Mouse (Mus musculus) neutrophil, adult 59 days (primary cell): ENCODE measurements around the gene Cdc34. TPM values are rescaled to one million over a fixed set of nuclear protein-coding genes. Genes with fewer than 3 reads are reported as not detected.

ENCODE experiments used
- total RNA-seq, 2 experiments: library from RNA; stranded (reverse); gene quantifications; 1 replicate in 1 of 2; 2 replicates in 1 of 2; pipeline ENCODE4 v1.2.4; 2023

The Cdc34 gene
- total RNA-seq, result 10 to 100 TPM; 66.7 to 77.6 TPM

DNA sequence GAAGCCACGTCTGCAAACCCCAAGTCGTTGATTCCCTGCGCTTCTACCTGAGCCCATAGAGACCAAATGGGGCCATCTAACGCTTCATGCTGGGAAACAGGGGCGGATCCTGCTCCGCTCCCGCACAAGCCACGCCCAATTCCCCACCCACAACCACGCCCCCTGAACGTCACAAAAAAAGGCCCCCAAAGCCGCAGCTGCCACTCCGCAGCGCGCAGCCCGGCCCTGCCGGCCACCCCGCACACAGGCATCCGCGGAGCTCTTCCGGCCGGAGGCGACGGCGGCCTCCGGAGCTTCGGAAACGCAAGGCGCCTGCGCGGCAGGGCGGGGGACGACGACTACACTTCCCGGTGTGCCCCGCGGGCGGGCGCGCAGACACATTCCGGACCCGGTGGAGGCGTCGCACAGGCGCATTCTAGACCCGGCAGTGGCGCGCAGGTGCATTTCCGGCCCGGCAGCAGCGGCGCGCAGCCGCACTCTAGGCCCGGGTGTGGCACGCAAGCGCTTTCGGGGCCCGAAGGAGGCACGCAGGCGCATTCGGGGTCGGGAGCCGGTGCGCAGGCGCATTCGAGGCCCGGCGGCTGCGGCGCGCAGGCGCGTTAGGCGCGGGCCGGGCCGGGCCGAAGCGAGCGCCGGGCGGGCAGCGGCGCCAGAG lies at the start of gene Cdc34:
Gene Cdc34 (plus strand): TSS at position 605 of the 655 bp plus-strand sequence.

GRCm38 (mm10) chr10:79637128-79638110 lies 44.6 kb upstream of the Cdc34 start, which contains the start of gene Shc2:
Gene Shc2 (minus strand): TSS chr10:79637918.

GRCm38 (mm10) chr10:79645711-79646110 lies 36.3 kb upstream of the Cdc34 start, which contains the start of gene Odf3l2:
Gene Odf3l2 (minus strand): TSS chr10:79645738.

GRCm38 (mm10) chr10:79664131-79664665 lies 17.8 kb upstream of the Cdc34 start, which contains the start of gene Madcam1:
Gene Madcam1 (plus strand): TSS chr10:79664559.

GRCm38 (mm10) chr10:79668771-79669575 lies 13.0 kb upstream of the Cdc34 start, which contains the start of gene Tpgs1:
Gene Tpgs1 (plus strand): TSS chr10:79669369.

GRCm38 (mm10) chr10:79688720-79689119 lies 6.7 kb downstream of the Cdc34 start, which contains the start of gene Gzmm:
Gene Gzmm (plus strand): TSS chr10:79689020.

GRCm38 (mm10) chr10:79704065-79704969 lies 22.3 kb downstream of the Cdc34 start, which contains the start of gene Bsg:
Gene Bsg (plus strand): TSS chr10:79704491.

DNA sequence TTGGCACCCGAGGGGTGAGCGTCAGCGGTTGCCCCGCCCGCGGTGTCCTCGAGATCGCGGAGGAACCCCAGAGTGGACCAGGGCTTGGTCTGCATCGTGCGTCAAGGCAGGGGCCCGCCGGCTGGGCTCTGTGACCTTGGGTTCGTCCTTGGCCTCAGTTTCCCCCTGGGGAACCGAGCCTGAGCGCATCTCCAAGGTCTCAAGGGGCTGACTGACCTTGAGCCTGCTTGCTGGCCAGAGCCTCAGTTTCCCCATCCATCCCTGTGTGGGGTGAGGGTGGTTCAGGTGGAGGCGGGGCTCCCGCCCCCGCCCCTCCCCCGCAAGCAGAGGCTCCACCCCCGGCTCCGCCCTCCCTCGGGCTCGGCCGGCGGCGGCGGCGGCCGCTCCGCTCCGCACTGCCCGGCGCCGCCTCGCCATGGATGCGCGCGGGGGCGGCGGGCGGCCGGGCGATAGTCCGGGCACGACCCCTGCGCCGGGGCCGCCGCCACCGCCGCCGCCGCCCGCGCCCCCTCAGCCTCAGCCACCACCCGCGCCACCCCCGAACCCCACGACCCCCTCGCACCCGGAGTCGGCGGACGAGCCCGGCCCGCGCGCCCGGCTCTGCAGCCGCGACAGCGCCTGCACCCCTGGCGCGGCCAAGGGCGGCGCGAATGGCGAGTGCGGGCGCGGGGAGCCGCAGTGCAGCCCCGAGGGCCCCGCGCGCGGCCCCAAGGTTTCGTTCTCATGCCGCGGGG lies 34.4 kb downstream of the Cdc34 start, which contains the start of gene Hcn2:
Gene Hcn2 (plus strand): TSS at position 381 of the 734 bp plus-strand sequence.

Other genes with a start within 250 kb of the Cdc34 start
- gene Vmn2r83, start 213.5 kb upstream of the Cdc34 start, total RNA-seq, result not detected
- 1 to 10 TPM; 3.7 to 5.2 TPM for gene Plpp2, start 148.4 kb upstream of the Cdc34 start, total RNA-seq
- 1 to 10 TPM; 9.0 to 9.9 TPM for gene Mier2, start 127.0 kb upstream of the Cdc34 start, total RNA-seq
- gene Theg, start 94.9 kb upstream of the Cdc34 start, total RNA-seq, result not detected
- gene C2cd4c, start 68.2 kb upstream of the Cdc34 start, total RNA-seq, result not detected
- gene Shc2, start 44.3 kb upstream of the Cdc34 start, total RNA-seq, result not detected
- gene Odf3l2, start 36.5 kb upstream of the Cdc34 start, total RNA-seq, result not detected
- not detected for gene Madcam1, start 17.6 kb upstream of the Cdc34 start, total RNA-seq
- gene Tpgs1, start 12.8 kb upstream of the Cdc34 start, total RNA-seq, result 10 to 100 TPM; 20.1 to 26.2 TPM
- gene Gzmm, start 6.8 kb downstream of the Cdc34 start, total RNA-seq, result 1 to 10 TPM; 1.1 to 1.2 TPM
- 100 to 1,000 TPM; 117 to 123 TPM for gene Bsg, start 22.3 kb downstream of the Cdc34 start, total RNA-seq
- under 1 TPM; 0.11 to 0.18 TPM for gene Hcn2, start 34.4 kb downstream of the Cdc34 start, total RNA-seq
- gene Polrmt, start 64.4 kb downstream of the Cdc34 start, total RNA-seq, result 10 to 100 TPM; 13.7 to 15.0 TPM
- gene Fgf22, start 72.9 kb downstream of the Cdc34 start, total RNA-seq, result not detected
- gene Rnf126, start 84.8 kb downstream of the Cdc34 start, total RNA-seq, result 10 to 100 TPM; 25.1 to 26.7 TPM
- gene Fstl3, start 95.1 kb downstream of the Cdc34 start, total RNA-seq, result 1 to 10 TPM; 4.5 to 5.9 TPM
- gene Prss57, start 108.8 kb downstream of the Cdc34 start, total RNA-seq, result 10 to 100 TPM; 13.6 to 18.0 TPM
- gene Palm, start 111.4 kb downstream of the Cdc34 start, total RNA-seq, result 100 to 1,000 TPM; 124 to 129 TPM
- under 1 TPM; 0.46 to 0.51 TPM for gene Misp, start 138.8 kb downstream of the Cdc34 start, total RNA-seq
- gene Ptbp1, start 172.2 kb downstream of the Cdc34 start, total RNA-seq, result 100 to 1,000 TPM; 267 to 286 TPM
- 100 to 1,000 TPM; 466 to 531 TPM for gene Prtn3, start 192.3 kb downstream of the Cdc34 start, total RNA-seq
- 10 to 100 TPM; 20.7 to 23.9 TPM for gene Plppr3, start 192.4 kb downstream of the Cdc34 start, total RNA-seq
- gene Elane, start 204.1 kb downstream of the Cdc34 start, total RNA-seq, result 100 to 1,000 TPM; 527 to 568 TPM
- not detected for gene Cfd, start 208.7 kb downstream of the Cdc34 start, total RNA-seq
- 10 to 100 TPM; 32.8 to 40.7 TPM for gene Med16, start 226.7 kb downstream of the Cdc34 start, total RNA-seq
- not detected for gene Gm26602, start 228.7 kb downstream of the Cdc34 start, total RNA-seq
- gene Kiss1r, start 234.8 kb downstream of the Cdc34 start, total RNA-seq, result 1 to 10 TPM; 5.0 to 5.4 TPM
- gene R3hdm4, start 239.0 kb downstream of the Cdc34 start, total RNA-seq, result 100 to 1,000 TPM; 488 to 566 TPM
- 100 to 1,000 TPM; 187 to 197 TPM for gene Arid3a, start 244.8 kb downstream of the Cdc34 start, total RNA-seq